Mouse (Mus musculus): ENCODE results near the gene Cdc26.

The Cdc26 gene

GRCm38 (mm10) chr4:62362437-62362836, 46.0 kb downstream of the Cdc26 start:
- in situ Hi-C loops (cut with MboI; ENCODE audit: low sequenced_read_pairs) = no loop called here

DNA sequence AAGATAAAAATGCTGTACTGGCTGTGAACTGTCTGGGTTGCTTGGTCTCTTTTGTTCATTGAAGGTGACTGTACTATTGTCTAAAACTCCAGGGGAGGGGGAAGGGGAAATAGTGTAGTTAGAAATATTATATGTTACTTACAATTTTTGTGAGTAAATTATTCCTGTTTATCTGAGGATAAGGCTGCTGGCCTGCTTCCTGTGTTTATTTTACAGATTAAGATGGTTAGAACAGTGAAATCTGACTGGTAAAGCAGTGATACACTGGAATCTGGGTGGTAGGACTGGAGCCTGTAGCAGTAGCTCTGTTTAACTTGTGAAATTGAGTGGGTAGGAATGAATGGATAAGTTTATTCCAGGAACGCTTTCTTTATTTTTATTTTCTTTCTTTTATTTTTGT, 46.4 kb downstream of the Cdc26 start:
- in situ Hi-C loops (cut with MboI; ENCODE audit: low sequenced_read_pairs) = no loop called here

GRCm38 (mm10) chr4:62361571-62361970, 46.9 kb downstream of the Cdc26 start:
- in situ Hi-C loops (cut with MboI; ENCODE audit: low sequenced_read_pairs) = no loop called here

DNA sequence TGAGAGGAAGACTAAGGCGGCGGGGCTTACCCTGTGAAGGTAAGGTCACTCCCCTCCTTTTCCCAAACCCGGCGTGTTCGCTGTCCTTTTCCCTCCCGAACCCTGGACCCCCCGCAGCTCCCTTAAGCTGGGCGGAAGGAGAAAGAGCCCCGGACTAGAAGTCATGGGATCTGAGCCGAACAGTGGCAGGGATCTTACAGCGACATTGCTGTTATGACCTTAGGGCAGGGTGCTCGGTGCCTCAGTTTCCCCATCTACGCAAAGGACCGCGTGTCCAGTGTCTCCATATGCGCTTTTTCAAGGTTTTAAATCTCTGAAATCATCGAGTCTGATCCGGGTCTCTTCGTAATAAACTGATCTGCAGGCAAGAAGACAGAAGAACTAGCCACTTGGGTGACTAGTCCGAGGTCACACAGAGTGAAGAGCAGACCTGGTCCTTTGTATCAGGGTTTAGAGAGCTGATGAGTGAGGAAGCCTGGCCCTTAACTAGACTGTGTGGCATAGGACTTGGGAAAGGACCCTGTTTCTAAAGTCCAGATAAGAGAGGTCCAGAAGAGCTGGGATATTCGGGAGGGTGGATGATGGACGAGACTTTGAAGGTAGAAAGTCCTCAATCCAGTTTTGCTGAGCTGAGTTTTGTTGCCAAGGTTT, 47.5 kb downstream of the Cdc26 start:
- in situ Hi-C loops (cut with MboI; ENCODE audit: low sequenced_read_pairs) = no loop called here

DNA sequence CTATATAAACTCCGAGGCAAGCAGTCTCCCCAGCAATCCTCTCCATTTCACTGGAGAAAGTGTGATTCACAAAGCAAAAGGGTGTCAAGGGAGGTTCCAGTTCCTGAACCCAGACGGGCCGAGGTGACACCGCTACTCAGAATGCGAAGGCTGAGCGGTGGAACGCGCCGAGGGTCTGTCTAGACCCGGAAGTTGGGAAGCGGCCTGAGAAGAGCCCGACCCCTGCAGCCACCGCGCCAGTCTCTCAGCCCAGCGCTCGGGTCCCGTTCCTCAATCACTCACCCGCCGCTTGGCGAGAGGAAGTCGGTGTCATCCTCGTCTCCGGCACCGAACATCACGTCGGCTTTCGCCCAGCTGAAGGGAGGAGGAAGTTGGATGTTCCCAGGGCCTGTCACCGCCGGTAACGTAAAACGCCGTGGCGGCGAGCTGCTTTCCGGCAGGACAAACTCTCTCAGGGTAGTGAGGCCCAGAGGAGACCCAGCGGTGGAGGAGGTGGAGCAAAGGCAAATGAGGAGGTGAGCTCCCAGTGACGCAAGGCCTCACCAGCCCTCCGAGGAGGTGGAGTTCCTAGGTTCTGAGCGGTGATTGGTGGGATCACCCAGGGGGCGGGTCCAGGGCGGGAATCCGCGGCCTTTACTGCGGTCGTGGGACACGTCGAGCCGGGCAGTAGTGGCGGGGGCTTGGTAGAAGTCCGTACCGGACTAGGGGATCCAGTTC, 48.2 kb downstream of the Cdc26 start, which contains the start of the genes Fkbp15 and Slc31a1:
Fkbp15 (minus strand) TSS at position 461 of the 717 bp plus-strand sequence.
Slc31a1 (plus strand) TSS at position 640 of the 717 bp plus-strand sequence.
- in situ Hi-C loops (cut with MboI; ENCODE audit: low sequenced_read_pairs) = no loop called here

- in situ Hi-C loops (cut with MboI; ENCODE audit: low sequenced_read_pairs) = loop anchor here (10.0 kb wide), 1 partner anchor 145 kb away; the partner anchor contains the start of gene Hdhd3
Measured at GRCm38 (mm10) chr4:62359256-62359775, 49.1 kb downstream of the Cdc26 start.

DNA sequence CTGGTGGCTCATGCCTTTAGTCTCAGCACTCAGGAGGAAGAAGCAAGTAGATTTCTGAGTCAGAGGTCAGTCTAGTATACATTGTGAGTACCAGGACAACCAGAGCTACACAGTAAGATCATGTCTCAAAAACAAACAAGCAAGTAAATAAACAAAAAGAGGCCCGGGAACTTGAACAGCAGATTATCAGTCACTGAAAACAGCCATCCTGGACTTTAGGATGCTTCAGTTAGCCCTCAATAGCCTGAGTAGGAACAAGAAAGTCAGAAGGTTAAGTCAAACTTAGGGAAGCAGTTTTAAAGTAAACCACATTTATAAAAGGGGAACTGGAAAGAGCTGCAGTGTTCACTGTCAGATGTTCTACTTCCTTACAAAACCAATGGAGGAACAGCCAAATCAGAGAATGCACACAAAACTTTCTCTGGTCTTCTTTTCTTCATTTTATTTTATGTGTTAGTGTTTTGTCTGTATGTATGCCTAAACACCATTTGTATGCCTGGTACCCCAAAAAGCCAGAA, 50.8 kb downstream of the Cdc26 start:
- in situ Hi-C loops (cut with MboI; ENCODE audit: low sequenced_read_pairs) = loop anchor here (10.0 kb wide), 1 partner anchor 147 kb away; the partner anchor contains the start of gene Hdhd3

- in situ Hi-C loops (cut with MboI; ENCODE audit: low sequenced_read_pairs) = no loop called here
Measured at GRCm38 (mm10) chr4:62349371-62349770, 59.1 kb downstream of the Cdc26 start.

- in situ Hi-C loops (cut with MboI; ENCODE audit: low sequenced_read_pairs) = no loop called here
Measured at GRCm38 (mm10) chr4:62348329-62348705, 60.1 kb downstream of the Cdc26 start.

DNA sequence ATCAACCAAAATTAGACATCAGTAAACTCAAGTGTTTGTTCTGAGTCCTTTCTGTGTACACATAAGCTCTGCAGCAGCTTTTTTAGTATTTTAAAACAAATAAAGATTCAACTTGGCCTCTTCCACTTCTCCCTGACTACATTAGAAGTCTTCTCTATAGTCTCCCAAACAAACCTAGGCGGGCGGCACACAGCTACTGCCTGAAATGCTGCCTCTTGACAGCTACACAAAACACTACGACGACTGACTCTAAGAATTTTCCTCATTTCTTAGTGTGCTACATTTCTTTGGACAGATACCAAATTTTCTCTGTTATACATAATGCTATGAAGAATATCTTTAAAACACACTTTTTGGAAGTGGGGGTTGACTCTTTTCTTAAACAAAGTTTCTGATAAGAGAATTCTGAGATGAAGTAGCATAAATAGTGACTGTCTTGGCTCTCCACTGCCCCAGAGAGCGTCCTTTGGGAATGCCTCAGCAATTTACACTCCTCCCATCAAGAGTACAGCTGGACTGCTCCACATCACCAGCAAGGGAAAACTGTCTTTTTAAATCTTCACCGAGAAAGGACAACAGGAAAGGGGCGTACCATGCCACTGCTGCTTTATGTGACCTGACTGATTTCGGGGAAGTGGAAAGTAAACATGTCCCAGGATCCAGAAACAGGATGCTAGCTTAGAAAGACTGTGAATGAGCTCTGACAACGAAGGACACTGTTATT, 60.7 kb downstream of the Cdc26 start:
- in situ Hi-C loops (cut with MboI; ENCODE audit: low sequenced_read_pairs) = no loop called here

DNA sequence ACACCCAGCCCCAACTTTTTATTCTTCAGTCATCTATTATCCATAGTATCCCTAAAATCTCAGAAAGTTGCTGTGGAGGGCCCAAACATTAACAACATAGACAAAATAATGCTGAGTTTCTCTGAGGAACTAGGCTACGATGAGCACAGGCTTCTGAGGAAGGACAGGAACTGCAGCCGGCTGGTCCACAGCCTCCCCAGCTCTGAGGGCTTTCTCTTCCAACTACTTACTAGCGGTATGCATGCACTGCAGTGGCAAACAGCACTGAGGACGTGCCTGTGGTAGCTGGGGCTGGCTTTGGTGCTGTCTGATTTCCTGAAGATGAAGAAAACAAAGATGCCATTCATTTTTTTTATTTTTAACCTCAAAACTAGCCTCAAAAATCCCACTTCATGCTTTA, 62.6 kb downstream of the Cdc26 start:
- in situ Hi-C loops (cut with MboI; ENCODE audit: low sequenced_read_pairs) = no loop called here

DNA sequence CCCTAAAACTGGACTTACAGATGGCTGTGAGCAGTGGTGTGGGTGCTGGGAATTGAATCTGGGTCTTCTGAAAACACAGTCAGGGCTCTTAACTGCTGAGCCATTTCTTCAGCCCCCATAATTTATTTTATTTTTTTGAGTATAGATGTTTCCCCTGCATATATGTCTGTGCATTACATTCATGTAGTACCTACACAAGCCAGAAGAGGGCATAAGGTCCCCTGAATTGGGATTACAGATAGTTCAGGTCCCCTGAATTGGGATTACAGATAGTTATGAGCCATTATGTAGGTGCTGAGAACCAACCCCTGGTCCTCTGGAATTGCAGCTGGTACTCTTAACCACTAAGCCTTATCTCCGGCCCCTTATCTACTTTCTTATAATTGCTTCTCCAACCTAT, 64.4 kb downstream of the Cdc26 start:
- in situ Hi-C loops (cut with MboI; ENCODE audit: low sequenced_read_pairs) = no loop called here

DNA sequence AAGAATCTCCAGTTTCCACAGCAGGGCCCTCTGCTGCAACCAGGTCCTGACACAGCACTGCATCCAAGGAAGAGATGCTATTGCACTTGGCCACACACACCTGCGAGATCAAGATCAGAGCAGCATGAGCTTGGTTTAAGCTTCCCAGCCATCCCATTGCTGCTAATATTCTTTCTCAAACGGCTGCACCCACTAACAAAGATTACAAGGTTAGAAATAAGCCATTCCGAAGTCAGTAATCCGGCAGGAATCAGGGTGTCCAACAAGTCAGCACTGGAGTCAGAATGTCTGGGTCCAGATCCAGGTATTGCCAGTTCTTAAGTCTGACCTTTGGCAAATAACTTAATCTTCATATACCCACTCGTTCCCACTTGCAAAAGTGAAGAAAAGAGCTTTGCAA, 69.9 kb downstream of the Cdc26 start:
- in situ Hi-C loops (cut with MboI; ENCODE audit: low sequenced_read_pairs) = no loop called here
